Mouse (Mus musculus) C2C12 (cell line): ENCODE measurements around the gene Mtmr11.

Experiments used
- CTCF ChIP-seq: IDR thresholded peaks from one replicate; pipeline ENCODE4 v1.5.1; 2011; ENCODE audit not compliant: control insufficient read depth, insufficient read depth, insufficient read length
- MAX ChIP-seq: IDR thresholded peaks from one replicate; pipeline ENCODE4 v1.6.1; 2011; ENCODE audit warnings: mild to moderate bottlenecking, control low read depth
- USF1 ChIP-seq: IDR thresholded peaks from one replicate; pipeline ENCODE4 v1.6.1; 2011; ENCODE audit warnings: low read depth, mild to moderate bottlenecking, control low read depth, moderate library complexity

DNA sequence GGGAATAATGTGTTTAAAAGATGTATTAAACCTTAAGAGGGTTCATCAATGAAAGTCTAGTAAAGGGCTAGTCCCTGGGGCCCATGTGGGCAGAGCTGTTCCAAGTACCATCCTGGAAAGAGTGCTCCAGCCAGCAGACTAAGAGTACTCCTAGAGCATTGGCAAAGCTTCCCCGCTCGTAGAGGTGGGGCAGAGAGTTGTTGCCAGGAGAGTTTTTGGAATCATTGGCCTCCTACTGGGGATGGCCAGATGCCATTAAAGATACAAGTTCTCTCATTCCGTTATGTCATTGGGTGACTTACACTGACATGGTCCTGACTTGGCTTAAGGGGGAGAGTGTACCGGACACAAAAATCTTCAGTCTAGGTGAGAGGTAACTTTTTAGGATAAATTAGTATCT, 17.7 kb downstream of the Mtmr11 start:
- no peak for TF ChIP-seq CTCF
- no peak for TF ChIP-seq USF1
- TF ChIP-seq MAX = no peak
